Mouse (Mus musculus) lung, embryonic 14.5 days (tissue): ENCODE data around the gene 2900092C05Rik. TPM values are rescaled to one million over a fixed set of nuclear protein-coding genes. Genes with fewer than 3 reads are reported as not detected.

ENCODE experiments used
- ATAC-seq: fragments of 200-750 bp; cut with Nextera tagmentation; 2 replicates; pipeline ENCODE4 v1.8.0; 2017; ENCODE audit warnings: mild to moderate bottlenecking, moderate TSS enrichment, moderate library complexity; ENCODE audit not compliant: insufficient read depth
- DNase-seq: peaks from one replicate; pipeline ENCODE4 v3.0.0-alpha.2; 2015
- H3K27ac ChIP-seq: fragments of 300-500 bp; sonication (generic); 2 replicates; pipeline ENCODE4 v1.5.1; 2014; ENCODE audit warnings: low read depth, mild to moderate bottlenecking, moderate library complexity
- H3K27me3 ChIP-seq: fragments of 300-500 bp; sonication (generic); 2 replicates; pipeline ENCODE4 v1.6.1; 2014; ENCODE audit warnings: low read length, control low read depth; ENCODE audit not compliant: insufficient read depth
- H3K36me3 ChIP-seq: fragments of 300-500 bp; sonication (generic); 2 replicates; pipeline ENCODE4 v1.6.1; 2014; ENCODE audit warnings: control low read depth; ENCODE audit not compliant: insufficient read depth
- H3K4me1 ChIP-seq: fragments of 300-500 bp; sonication (generic); 2 replicates; pipeline ENCODE4 v1.6.1; 2014; ENCODE audit warnings: antibody characterized with exemption, control low read depth; ENCODE audit not compliant: insufficient read depth
- H3K4me2 ChIP-seq: fragments of 300-500 bp; sonication (generic); 2 replicates; pipeline ENCODE4 v1.6.1; 2014; ENCODE audit warnings: mild to moderate bottlenecking
- H3K4me3 ChIP-seq: fragments of 300-500 bp; sonication (generic); 2 replicates; pipeline ENCODE4 v1.5.1; 2014; ENCODE audit warnings: low read depth, low read length
- H3K9ac ChIP-seq: fragments of 300-500 bp; sonication (generic); 2 replicates; pipeline ENCODE4 v1.6.1; 2014
- H3K9me3 ChIP-seq: fragments of 300-500 bp; sonication (generic); 2 replicates; pipeline ENCODE4 v1.6.1; 2016; ENCODE audit warnings: low read depth, low read length, control low read depth
- CTCF ChIP-seq: IDR thresholded peaks from 2 replicates; pipeline ENCODE4 v1.5.1; 2016; ENCODE audit warnings: antibody characterized with exemption, low read depth
- WGBS: fragments of 180-500 bp; shearing (Covaris S2); extraction: QIAGEN DNeasy Blood & Tissue Kit; methylation state at CpG from one replicate; pipeline ENCODE4 v1.1.7; 2014; 5-methylcytosine and 5-hydroxymethylcytosine counted together
- polyA plus RNA-seq: library from polyadenylated mRNA; unstranded; fragments of >200 nt; fragmentation: Nextera tagmentation; extraction: Ambion mirVana; gene quantifications from 2 replicates; pipeline ENCODE4 v1.2.1, GENCODE M21; 2014

2900092C05Rik gene
- polyA plus RNA-seq = not detected in 2 replicates

- H3K4me2 ChIP-seq = no peak within 1 kb of the TSS
- TF ChIP-seq CTCF = no peak
- H3K9me3 ChIP-seq = no peaks in the 10 kb centered on the region; the same call in 1 of the 2 replicates
- ATAC-seq (no peak), DNase-seq (no peak)
- no peak within 1 kb of the TSS for H3K9ac ChIP-seq
- H3K27ac ChIP-seq = no peak within 1 kb of the TSS
- no peaks in the 10 kb centered on the region for H3K4me1 ChIP-seq
- no peaks in the 10 kb centered on the region for H3K27me3 ChIP-seq
- no peak within 1 kb of the TSS for H3K4me3 ChIP-seq
- 42% methylated on average over 2 of the region's 2 CpGs for WGBS
- no peaks in the 10 kb centered on the region for H3K36me3 ChIP-seq
Observed at GRCm38 (mm10) chr7:12512217-12512616, at the start of gene 2900092C05Rik. Gene 2900092C05Rik, plus strand, starts transcription at chr7:12512517.

GRCm38 (mm10) chr7:12478158-12479008, 33.9 kb upstream of the 2900092C05Rik start, which contains the start of gene Zfp606:
Gene Zfp606, plus strand, starts transcription at chr7:12478293.
- Histone ChIP-seq H3K27me3 (no peaks in the 10 kb centered on the region), H3K36me3 (peaks cover 33% of the 10 kb centered on the region), H3K4me3 (peak within 1 kb of the TSS; percentile 91), H3K4me1 (no peaks in the 10 kb centered on the region; the same call in 1 of the 2 replicates), H3K9me3 (peaks cover 11% of the 10 kb centered on the region; the same call in 1 of the 2 replicates), H3K4me2 (peak within 1 kb of the TSS; percentile 69), H3K27ac (peak within 1 kb of the TSS; percentile 90), H3K9ac (peak within 1 kb of the TSS; percentile 97)
- ATAC-seq = peak; percentile 99
- WGBS = under 1% methylated on average over 53 of the region's 53 CpGs
- peak; percentile 16 for TF ChIP-seq CTCF
- peak; percentile 96 for DNase-seq

DNA sequence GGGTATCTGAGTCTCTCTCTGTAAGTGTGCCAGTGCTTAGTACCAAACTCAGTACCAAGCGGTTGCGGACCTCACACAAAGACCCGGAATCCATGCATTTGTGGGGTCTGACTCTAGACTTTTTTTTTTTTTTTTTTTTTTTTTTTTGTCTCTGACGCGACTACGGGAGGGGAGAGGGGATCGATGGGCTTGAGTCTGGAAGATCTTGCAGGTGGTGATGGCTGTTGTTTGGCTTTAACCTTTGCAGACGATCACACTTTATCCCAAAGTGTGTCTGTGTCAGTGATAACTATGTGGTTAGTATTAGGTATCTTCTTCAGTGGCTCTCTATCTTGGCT, 33.3 kb upstream of the 2900092C05Rik start:
- Histone ChIP-seq H3K4me3 (peak overlapping the region; percentile 91), H3K4me2 (peak overlapping the region; percentile 69), H3K4me1 (no peaks in the 10 kb centered on the region; the same call in 1 of the 2 replicates), H3K27me3 (no peaks in the 10 kb centered on the region), H3K27ac (peak overlapping the region; percentile 90), H3K9ac (peak overlapping the region; percentile 97), H3K9me3 (peaks cover 11% of the 10 kb centered on the region; the same call in 1 of the 2 replicates), H3K36me3 (peaks cover 39% of the 10 kb centered on the region)
- DNase-seq = no peak
- WGBS = under 1% methylated on average over 7 of the region's 8 CpGs
- ATAC-seq = no peak
- no peak for TF ChIP-seq CTCF

GRCm38 (mm10) chr7:12479525-12479924, 32.8 kb upstream of the 2900092C05Rik start:
- Histone ChIP-seq H3K27ac (no peak overlapping the region), H3K27me3 (no peaks in the 10 kb centered on the region), H3K9me3 (peaks cover 11% of the 10 kb centered on the region; the same call in 1 of the 2 replicates), H3K4me3 (peak overlapping the region; percentile 91), H3K4me2 (peak overlapping the region; percentile 69), H3K4me1 (no peaks in the 10 kb centered on the region; the same call in 1 of the 2 replicates), H3K9ac (peak overlapping the region; percentile 97), H3K36me3 (peaks cover 45% of the 10 kb centered on the region)
- DNase-seq = no peak
- 79% methylated on average over 4 of the region's 4 CpGs for WGBS
- TF ChIP-seq CTCF = no peak
- no peak for ATAC-seq

DNA sequence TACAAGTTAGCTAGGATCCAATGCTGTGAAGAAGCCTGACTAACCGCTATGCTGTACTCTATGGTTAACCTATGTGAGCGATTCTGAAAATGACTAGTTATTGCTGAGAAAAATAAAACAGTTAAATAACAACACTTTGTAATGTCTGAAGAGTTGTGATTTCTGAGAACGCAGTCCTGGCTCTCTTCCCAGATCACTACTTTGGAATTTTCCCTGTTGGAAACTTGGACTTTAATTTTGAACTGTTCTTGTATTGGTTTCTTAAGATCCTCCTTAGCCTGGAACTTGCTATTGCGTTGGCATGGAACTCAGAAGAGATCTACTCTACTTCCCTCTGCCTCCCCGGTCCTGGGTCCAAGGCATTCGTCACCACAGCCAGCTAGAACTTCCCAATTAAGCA, 28.5 kb upstream of the 2900092C05Rik start:
- no peak overlapping the region for H3K9ac ChIP-seq

DNA sequence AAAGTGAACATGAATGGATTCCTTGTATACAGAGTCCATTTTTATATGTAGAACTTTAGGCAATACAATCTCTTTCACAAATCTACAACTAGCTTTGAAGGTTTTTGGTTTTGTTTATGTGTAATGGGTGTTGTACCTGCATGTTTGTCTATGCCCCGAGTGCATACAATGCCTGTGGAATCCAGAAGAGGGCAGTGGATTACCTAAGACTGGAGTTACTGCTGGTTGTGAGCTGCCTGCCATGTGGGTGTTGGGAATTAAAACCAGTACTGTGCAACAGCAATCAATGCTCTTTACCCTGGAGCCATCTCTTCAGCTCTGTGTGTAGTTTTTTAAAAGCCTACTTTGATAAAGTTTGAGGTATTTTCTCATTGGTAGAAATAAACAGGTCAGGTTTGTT, 26.4 kb upstream of the 2900092C05Rik start:
- H3K9me3 ChIP-seq = peaks cover 41% of the 10 kb centered on the region
- H3K36me3 ChIP-seq = peaks cover 99% of the 10 kb centered on the region
- H3K4me2 ChIP-seq = no peak overlapping the region

More for the DNA sequence above, 28.5 kb upstream of the 2900092C05Rik start:
- H3K4me2 ChIP-seq = no peak overlapping the region
- H3K36me3 ChIP-seq = peaks cover 87% of the 10 kb centered on the region
- no peak for TF ChIP-seq CTCF
- no peak for ATAC-seq
- WGBS = 94% methylated on average over 6 of the region's 6 CpGs
- DNase-seq = no peak
- no peak overlapping the region for H3K4me3 ChIP-seq
- no peaks in the 10 kb centered on the region; the same call in 1 of the 2 replicates for H3K4me1 ChIP-seq
- no peaks in the 10 kb centered on the region for H3K27me3 ChIP-seq
- H3K9me3 ChIP-seq = peaks cover 24% of the 10 kb centered on the region; the same call in 1 of the 2 replicates
- no peak overlapping the region for H3K27ac ChIP-seq

GRCm38 (mm10) chr7:12486691-12487090, 25.6 kb upstream of the 2900092C05Rik start:
- H3K9me3 ChIP-seq = peaks cover 43% of the 10 kb centered on the region
- no peaks in the 10 kb centered on the region for H3K4me1 ChIP-seq
- peaks cover 99% of the 10 kb centered on the region for H3K36me3 ChIP-seq

More for the DNA sequence above, 26.4 kb upstream of the 2900092C05Rik start:
- no peak for ATAC-seq
- Histone ChIP-seq H3K4me3 (no peak overlapping the region), H3K4me1 (no peaks in the 10 kb centered on the region), H3K27ac (no peak overlapping the region), H3K9ac (no peak overlapping the region), H3K27me3 (no peaks in the 10 kb centered on the region)
- WGBS = 97% methylated on average over 1 of the region's 1 CpGs
- DNase-seq = no peak
- TF ChIP-seq CTCF = no peak

More at GRCm38 (mm10) chr7:12486691-12487090, 25.6 kb upstream of the 2900092C05Rik start:
- Histone ChIP-seq H3K9ac (no peak overlapping the region), H3K27ac (no peak overlapping the region), H3K4me3 (no peak overlapping the region), H3K27me3 (no peaks in the 10 kb centered on the region), H3K4me2 (no peak overlapping the region)
- ATAC-seq = no peak
- no peak for TF ChIP-seq CTCF
- no peak for DNase-seq
